Mouse (Mus musculus): ENCODE measurements at regions not wholly inside any gene's neighbourhood (a gene's known extent, or its start where the extent isn't known, plus 50 kb on each side); places are given as distances from the start of the nearest gene placed in this dataset.

DNA sequence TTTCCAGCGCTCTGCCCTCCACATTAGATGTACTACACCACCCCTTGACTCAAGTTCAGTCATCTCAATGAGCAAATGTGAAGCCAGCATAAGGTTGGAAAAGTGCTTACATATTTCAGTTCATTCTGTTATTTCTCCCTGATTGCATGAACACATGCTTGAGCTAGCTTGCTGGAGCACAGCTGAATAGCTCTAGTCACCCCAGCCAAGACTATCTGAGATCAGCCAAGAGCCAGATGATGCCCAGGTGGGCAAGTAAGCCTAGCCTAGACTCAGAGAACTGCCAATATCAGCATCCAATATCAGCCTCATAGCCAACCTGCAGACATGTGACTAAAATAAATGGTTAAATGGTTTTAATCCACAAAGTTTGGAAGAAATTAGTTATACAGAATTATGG, 484.6 kb upstream of the Rag2 start:
- H3K27ac ChIP-seq (ENCODE audit: control insufficient read depth, insufficient read depth, low read depth, low read length, poor library complexity) = no peak overlapping the region
- no peaks in the 10 kb centered on the region for H3K4me1 ChIP-seq (ENCODE audit: control insufficient read depth, insufficient read depth, low read length)
- H3K4me3 ChIP-seq (replicated peaks; ENCODE audit: control insufficient read depth, low read depth, low read length) = no peak overlapping the region
- TF ChIP-seq POLR2A (IDR thresholded peaks at IDR 0.05; ENCODE audit: borderline replicate concordance, control insufficient read depth, low read depth, low read length) (no peak), CTCF (IDR thresholded peaks at IDR 0.05; ENCODE audit: control insufficient read depth, insufficient read depth, low read length) (no peak)
- WGBS = 98% methylated on average over 1 of the region's 1 CpGs

DNA sequence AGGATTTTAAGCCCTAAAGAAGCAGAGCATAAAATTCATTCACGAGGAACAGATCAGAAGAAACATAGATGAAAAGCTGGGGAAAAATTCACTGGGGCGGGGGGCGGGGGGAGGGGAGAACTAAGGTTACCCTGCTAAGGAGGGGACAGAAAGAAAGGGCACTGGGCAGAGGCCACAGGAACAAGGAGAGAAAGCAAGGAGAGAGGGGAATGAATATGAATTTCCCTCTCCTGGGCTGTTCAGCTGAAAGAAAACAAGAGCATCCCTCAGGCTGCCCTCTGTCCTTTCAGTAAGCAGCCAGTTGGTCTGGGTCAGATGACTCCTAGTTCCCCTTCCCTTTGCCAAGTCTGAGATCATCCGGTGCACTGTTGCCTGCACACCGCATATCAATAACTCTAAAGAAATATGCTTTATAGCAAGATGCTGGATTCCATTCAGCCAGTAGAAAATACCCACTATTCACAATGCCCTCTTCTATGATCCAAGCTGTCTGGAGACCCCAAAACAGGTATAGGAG, 467.7 kb upstream of the Rag2 start:
- Histone ChIP-seq H3K4me1 (ENCODE audit: control insufficient read depth, insufficient read depth, low read length) (no peaks in the 10 kb centered on the region), H3K27ac (ENCODE audit: control insufficient read depth, insufficient read depth, low read depth, low read length, poor library complexity) (no peak overlapping the region), H3K4me3 (replicated peaks; ENCODE audit: control insufficient read depth, low read depth, low read length) (no peak overlapping the region)
- TF ChIP-seq CTCF (IDR thresholded peaks at IDR 0.05; ENCODE audit: control insufficient read depth, insufficient read depth, low read length) = no peak
- TF ChIP-seq POLR2A (IDR thresholded peaks at IDR 0.05; ENCODE audit: borderline replicate concordance, control insufficient read depth, low read depth, low read length) = no peak
- 74% methylated on average over 5 of the region's 5 CpGs for WGBS

DNA sequence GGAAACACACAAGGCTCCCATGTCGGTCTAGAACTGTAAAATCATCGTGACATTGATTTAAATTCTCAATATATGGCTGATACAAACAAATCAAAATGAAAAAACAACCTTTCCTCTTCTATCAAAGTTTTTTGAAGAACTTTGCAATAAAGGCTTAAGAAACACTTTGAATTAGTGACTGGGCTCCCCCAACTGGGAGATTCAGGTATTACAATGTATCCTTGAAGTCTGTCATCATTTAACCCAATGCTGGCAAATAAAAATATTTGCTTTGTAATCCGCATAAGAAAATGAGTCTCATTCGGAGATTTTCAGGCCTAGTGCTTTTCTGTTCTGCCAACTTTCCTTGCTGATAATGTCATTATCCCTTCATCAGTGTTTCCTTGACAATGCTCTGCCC, 465.2 kb upstream of the Rag2 start:
- TF ChIP-seq POLR2A (IDR thresholded peaks at IDR 0.05; ENCODE audit: borderline replicate concordance, control insufficient read depth, low read depth, low read length) (no peak), CTCF (IDR thresholded peaks at IDR 0.05; ENCODE audit: control insufficient read depth, insufficient read depth, low read length) (no peak)
- Histone ChIP-seq H3K4me1 (ENCODE audit: control insufficient read depth, insufficient read depth, low read length) (no peaks in the 10 kb centered on the region), H3K27ac (ENCODE audit: control insufficient read depth, insufficient read depth, low read depth, low read length, poor library complexity) (no peak overlapping the region), H3K4me3 (replicated peaks; ENCODE audit: control insufficient read depth, low read depth, low read length) (no peak overlapping the region)
- 28% methylated on average over 4 of the region's 4 CpGs for WGBS

DNA sequence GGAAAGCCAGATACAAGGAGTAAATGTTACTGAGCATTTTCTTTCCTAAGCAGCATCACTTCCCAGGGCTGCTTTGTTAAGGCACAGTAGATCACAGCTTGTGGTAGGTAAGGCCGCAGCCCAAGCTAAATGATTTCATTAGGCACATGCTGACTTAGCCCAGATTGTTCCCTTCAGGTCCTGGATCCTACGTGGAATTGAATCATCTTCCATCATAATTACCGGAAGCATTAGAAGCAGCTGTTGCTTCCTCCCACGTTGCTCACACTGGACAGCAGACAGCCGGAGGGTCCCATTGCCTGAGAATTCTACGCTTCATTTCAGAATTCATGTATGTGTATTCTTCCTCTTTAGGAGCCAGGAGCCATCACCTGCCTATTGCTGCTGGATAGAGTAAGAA, 458.6 kb upstream of the Rag2 start:
- WGBS = 78% methylated on average over 6 of the region's 6 CpGs
- Histone ChIP-seq H3K4me1 (ENCODE audit: control insufficient read depth, insufficient read depth, low read length) (no peaks in the 10 kb centered on the region), H3K27ac (ENCODE audit: control insufficient read depth, insufficient read depth, low read depth, low read length, poor library complexity) (no peak overlapping the region), H3K4me3 (replicated peaks; ENCODE audit: control insufficient read depth, low read depth, low read length) (no peak overlapping the region)
- no peak for TF ChIP-seq POLR2A (IDR thresholded peaks at IDR 0.05; ENCODE audit: borderline replicate concordance, control insufficient read depth, low read depth, low read length)
- no peak for TF ChIP-seq CTCF (IDR thresholded peaks at IDR 0.05; ENCODE audit: control insufficient read depth, insufficient read depth, low read length)

DNA sequence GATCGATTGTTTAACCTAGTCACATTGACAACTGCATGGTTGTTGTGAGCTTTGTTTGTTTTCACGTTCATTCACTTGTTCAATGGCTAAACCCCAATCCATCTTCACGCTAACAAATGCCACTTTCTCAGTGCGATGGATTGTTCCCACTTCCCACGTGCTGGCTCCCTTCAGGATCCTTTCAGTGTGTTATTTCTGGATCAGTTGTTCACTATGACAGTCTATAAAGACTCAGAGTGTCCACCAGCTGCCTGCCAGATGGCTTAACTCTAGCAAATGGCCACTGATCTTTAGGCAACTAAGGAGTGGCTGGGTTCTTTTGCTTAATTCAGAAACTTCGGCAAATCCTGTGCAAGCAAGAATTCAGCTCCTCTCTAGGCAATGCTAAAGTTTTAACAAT, 451.7 kb upstream of the Rag2 start:
- TF ChIP-seq POLR2A (IDR thresholded peaks at IDR 0.05; ENCODE audit: borderline replicate concordance, control insufficient read depth, low read depth, low read length) (no peak), CTCF (IDR thresholded peaks at IDR 0.05; ENCODE audit: control insufficient read depth, insufficient read depth, low read length) (no peak)
- 61% methylated on average over 6 of the region's 6 CpGs for WGBS
- no peak overlapping the region for H3K4me3 ChIP-seq (replicated peaks; ENCODE audit: control insufficient read depth, low read depth, low read length)
- no peaks in the 10 kb centered on the region for H3K4me1 ChIP-seq (ENCODE audit: control insufficient read depth, insufficient read depth, low read length)
- no peak overlapping the region for H3K27ac ChIP-seq (ENCODE audit: control insufficient read depth, insufficient read depth, low read depth, low read length, poor library complexity)

DNA sequence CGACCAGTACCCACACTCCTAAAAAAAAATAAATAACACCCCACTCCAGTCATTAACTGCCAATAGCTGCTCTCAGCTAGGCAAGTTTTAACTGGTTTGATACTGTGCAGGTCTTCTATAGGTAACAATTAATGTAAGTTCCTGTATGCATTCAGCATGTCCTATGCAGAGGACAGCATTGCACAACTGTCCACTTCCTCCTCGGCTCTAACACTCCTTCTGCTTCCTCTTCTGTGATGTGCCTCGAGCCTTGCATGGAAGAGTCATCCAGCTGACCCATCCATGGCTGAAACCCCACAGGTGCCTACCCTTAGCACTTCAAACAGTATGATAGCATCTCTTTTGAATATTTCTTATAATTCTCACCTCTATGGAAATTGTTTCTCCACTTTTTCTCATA, 449.4 kb upstream of the Rag2 start:
- TF ChIP-seq CTCF (IDR thresholded peaks at IDR 0.05; ENCODE audit: control insufficient read depth, insufficient read depth, low read length) = no peak
- no peak for TF ChIP-seq POLR2A (IDR thresholded peaks at IDR 0.05; ENCODE audit: borderline replicate concordance, control insufficient read depth, low read depth, low read length)
- Histone ChIP-seq H3K27ac (ENCODE audit: control insufficient read depth, insufficient read depth, low read depth, low read length, poor library complexity) (no peak overlapping the region), H3K4me3 (replicated peaks; ENCODE audit: control insufficient read depth, low read depth, low read length) (no peak overlapping the region), H3K4me1 (ENCODE audit: control insufficient read depth, insufficient read depth, low read length) (no peaks in the 10 kb centered on the region)
- 30% methylated on average over 3 of the region's 3 CpGs for WGBS

DNA sequence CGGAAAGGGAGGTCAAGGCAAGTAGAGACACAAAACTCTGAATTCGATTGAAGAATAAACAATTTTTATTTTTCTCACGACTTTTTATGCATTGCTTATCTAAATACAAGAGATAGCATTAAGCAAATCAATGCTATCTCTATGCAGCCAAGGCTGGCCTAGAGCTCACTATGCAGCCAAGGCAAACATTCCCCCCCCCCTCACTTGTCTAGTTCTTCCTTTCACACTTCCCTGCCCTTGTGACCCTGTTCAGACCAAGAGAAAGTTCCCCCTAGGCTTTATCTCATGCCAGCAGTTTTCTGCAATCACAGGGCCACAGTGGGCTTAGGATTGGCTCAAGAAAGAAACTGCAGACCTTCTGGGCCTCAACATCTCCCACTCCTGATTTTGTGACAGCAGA, 417.9 kb upstream of the Rag2 start:
- Histone ChIP-seq H3K4me1 (ENCODE audit: control insufficient read depth, insufficient read depth, low read length) (no peaks in the 10 kb centered on the region), H3K27ac (ENCODE audit: control insufficient read depth, insufficient read depth, low read depth, low read length, poor library complexity) (no peak overlapping the region), H3K4me3 (replicated peaks; ENCODE audit: control insufficient read depth, low read depth, low read length) (no peak overlapping the region)
- 60% methylated on average over 3 of the region's 3 CpGs for WGBS
- TF ChIP-seq CTCF (IDR thresholded peaks at IDR 0.05; ENCODE audit: control insufficient read depth, insufficient read depth, low read length) (no peak), POLR2A (IDR thresholded peaks at IDR 0.05; ENCODE audit: borderline replicate concordance, control insufficient read depth, low read depth, low read length) (no peak)

DNA sequence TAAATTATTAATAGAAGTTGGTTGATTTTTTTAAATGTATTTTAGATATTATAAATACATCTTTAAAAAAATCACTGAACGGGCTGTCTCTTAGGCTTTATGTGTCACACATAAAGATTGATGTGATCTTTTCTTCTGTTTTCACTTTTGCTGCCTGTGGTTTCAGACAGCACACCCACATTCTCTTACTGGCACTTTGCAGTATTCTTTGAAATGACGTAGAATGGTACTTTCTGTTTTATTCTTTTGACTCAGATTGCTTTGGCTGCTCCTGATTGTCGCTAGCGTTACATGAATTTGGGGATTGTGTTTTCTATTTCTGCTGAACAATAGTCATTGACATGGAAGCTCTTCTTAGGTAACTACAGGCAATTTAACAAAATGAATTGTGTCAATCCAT, 415.4 kb upstream of the Rag2 start:
- Histone ChIP-seq H3K4me3 (replicated peaks; ENCODE audit: control insufficient read depth, low read depth, low read length) (no peak overlapping the region), H3K27ac (ENCODE audit: control insufficient read depth, insufficient read depth, low read depth, low read length, poor library complexity) (no peak overlapping the region), H3K4me1 (ENCODE audit: control insufficient read depth, insufficient read depth, low read length) (no peaks in the 10 kb centered on the region)
- WGBS = 64% methylated on average over 4 of the region's 4 CpGs
- no peak for TF ChIP-seq POLR2A (IDR thresholded peaks at IDR 0.05; ENCODE audit: borderline replicate concordance, control insufficient read depth, low read depth, low read length)
- TF ChIP-seq CTCF (IDR thresholded peaks at IDR 0.05; ENCODE audit: control insufficient read depth, insufficient read depth, low read length) = no peak

DNA sequence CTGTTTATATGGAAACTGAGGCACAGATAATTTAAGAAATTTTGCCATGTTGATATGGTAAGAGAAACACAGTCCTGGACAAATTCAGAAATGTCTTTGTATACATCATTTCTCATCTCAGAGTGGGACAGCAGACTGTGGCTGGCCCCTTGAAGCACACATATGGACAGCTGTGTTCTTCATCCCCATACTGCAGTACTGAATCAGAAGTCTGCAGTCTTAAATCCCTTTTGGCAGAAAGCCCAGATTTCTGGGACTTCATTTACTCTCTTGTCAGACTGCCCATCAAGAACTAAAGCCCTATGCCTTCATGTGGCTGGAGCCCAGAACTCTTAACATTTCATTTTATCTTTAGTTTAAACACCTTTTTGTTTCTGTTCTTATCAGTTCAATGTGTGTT, 403.8 kb upstream of the Rag2 start:
- H3K4me1 ChIP-seq (ENCODE audit: control insufficient read depth, insufficient read depth, low read length) = no peaks in the 10 kb centered on the region
- H3K27ac ChIP-seq (ENCODE audit: control insufficient read depth, insufficient read depth, low read depth, low read length, poor library complexity) = no peak overlapping the region
- TF ChIP-seq CTCF (IDR thresholded peaks at IDR 0.05; ENCODE audit: control insufficient read depth, insufficient read depth, low read length) (no peak), POLR2A (IDR thresholded peaks at IDR 0.05; ENCODE audit: borderline replicate concordance, control insufficient read depth, low read depth, low read length) (no peak)
- H3K4me3 ChIP-seq (replicated peaks; ENCODE audit: control insufficient read depth, low read depth, low read length) = no peak overlapping the region

Measured in bone marrow, adult 2 months (tissue).